Mouse (Mus musculus): ENCODE results near the gene Grik4.

Gene Grik4

DNA sequence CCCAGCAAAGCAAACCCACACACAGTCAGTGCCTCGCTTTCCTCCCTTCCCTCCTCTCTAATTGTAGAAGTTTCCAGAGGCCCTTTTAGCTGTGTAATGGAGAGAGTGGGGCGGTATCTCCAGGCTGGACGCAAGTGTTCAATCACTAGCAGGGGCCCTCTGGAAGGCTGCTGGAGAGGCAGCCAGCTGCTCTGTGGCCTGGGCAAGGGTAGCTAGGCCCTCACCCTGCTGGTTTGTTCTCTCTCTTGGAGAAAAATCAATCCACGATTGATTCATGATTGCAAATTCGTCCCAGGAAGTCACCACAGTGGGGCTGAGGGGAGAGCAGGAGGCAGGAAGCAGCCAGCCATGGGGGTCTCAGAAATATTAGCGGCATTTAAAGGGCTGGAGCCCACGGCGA lies 271.3 kb downstream of the Grik4 start:
- no peak for DNase-seq (ENCODE audit: low spot score)

DNA sequence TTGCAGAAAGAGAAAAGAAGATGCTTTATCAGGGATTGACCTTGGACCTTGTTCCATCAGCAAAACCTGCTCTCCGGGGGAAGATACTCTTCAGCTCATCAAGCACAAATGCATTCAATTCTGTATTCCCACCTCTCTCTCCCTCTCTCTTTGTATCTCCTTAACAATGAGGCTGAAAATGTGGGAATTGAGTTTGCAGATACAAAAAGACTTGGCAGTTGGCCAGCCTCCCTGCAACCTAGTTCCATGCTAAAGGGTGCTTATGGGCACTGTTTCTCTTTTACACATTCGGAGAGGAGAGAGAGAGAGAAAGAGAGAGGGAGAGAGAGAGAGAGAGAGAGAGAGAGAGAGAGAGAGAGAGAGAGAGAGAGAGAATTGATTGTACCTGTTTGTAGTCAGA lies 273.7 kb downstream of the Grik4 start:
- DNase-seq (ENCODE audit: low spot score): no peak

DNA sequence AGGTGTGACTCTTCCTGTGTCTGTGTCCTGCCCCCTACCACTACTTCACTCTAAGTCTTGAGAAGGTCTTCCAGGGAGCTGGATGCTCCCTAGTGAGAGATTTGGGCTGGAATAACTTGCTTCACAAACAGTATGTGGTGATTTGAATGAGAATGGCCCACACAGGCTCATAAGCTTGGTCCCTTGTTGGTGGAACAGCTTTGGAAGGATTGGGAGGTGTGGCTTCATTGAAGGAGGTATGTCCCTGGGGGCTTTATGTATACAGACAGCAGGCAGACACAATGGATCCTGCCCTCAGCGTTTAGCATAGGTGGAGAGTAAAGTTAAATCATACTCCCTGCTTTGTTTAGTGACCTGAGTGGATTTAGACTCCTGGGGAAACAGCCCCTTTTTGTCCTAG lies 282.8 kb downstream of the Grik4 start:
- DNase-seq (ENCODE audit: low spot score): no peak

DNA sequence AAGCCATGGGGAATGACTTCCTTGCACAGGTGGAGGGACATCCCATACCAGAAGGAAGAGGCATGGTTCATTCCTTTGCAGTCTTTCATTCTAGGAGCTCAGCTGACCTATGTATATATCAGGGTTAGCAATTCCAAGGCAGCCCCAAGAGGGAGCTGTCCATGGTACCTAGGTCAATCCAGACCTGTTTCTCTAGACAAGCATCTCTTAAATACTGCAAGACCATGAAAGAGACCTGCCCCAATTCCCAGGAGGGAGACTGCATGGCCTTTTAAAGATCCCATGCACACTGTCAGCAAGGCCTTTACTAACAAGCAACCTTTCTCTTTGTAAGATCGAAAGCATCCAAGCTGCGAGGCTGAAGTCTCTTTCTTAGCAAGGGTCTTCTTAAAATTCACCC lies 291.5 kb downstream of the Grik4 start:
- DNase-seq (ENCODE audit: low spot score): peak; percentile 10

DNA sequence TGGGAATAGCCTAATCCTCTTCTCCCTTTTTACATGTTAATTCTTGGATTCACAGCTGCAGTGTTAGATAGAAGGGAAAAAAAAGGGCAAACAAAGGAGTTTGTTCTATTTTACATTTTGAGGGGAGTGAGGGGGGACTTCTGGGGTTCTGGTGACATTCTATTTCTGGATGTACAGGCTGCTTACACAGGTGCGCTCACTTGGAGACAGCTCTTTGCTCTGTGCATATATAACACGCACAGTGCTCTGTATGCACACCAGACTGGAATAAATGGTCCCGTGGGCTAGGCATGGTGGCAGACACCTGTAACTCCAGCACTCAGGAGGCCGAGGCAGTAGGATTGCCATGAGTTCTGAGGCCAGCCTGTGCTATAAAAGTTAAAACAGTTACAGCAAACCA lies 292.0 kb downstream of the Grik4 start:
- no peak for DNase-seq (ENCODE audit: low spot score)

DNA sequence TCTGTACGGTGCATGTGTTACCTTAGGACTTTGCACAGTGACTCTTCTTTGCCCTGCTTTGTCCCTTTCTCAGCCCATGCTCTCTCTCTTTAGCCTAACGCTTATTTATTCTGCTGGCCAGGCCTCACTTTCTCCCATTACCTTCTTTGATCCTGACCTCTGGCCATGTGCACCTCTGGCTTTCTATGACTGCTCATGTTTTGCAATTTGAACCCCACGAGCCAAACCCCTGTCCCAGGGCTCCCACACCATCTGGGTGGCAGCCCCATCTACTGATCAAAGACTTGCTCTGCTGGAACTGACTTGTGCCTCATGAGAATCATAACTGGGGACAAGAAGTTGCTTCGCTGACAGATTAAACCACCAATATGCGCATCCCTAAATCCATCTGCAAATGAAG lies 294.4 kb downstream of the Grik4 start:
- DNase-seq (ENCODE audit: low spot score): no peak

DNA sequence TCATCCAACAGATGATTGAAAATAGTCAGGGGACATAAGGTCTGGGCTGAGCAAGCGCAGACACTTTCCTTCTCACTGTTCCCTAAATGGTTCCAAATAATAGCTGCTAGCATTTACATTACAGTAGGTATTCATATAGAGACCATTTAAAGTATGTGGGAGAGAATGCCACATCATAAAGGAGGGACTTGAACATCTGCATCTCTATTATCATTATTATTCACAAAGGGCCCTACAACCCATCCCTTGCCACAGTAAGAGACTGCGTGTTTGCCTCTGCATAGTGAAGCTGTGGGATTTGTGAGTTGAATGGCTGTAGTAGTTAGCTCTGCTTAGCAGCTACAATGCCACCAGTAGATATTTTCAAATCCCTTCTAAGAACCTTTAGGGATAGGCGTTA lies 296.2 kb downstream of the Grik4 start:
- DNase-seq (ENCODE audit: low spot score): no peak

DNA sequence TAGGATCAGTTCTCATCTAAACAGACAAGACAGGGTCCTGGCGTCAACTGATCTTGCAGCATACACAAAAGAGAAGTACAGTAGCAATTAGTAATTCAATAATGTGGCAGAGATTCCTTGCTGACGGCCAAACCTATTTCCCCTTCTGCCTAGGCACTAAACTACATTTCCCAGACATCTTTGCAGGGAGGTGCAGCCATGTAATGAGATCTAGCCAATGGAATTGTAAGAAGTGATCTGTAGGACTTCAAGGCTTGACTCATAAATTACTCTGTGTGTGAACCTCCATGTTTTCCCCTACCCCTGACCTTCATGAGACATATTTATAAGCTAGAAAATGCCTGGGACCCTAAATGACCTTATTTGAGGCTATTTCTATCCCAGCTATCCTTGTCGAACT lies 296.7 kb downstream of the Grik4 start:
- no peak for DNase-seq (ENCODE audit: low spot score)

DNA sequence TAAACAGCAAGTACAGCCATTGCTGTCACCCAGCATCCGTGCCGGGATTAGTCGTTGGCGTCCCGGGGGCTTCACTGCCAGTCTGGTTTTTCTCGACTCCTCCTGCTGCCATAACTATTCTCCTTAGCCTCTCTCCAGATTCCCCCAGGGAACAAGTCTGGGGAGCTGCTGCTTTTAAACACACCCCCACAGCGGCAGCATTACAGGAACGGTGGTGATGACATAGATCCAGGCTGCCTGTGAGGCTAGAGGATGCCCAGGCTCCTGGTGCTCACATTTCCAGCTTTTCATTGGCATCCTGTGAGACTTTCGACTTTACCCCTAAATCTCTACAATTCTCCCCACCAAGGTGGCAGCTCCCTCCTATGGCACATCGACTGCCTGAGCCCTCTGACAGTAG lies 297.5 kb downstream of the Grik4 start:
- no peak for DNase-seq (ENCODE audit: low spot score)

DNA sequence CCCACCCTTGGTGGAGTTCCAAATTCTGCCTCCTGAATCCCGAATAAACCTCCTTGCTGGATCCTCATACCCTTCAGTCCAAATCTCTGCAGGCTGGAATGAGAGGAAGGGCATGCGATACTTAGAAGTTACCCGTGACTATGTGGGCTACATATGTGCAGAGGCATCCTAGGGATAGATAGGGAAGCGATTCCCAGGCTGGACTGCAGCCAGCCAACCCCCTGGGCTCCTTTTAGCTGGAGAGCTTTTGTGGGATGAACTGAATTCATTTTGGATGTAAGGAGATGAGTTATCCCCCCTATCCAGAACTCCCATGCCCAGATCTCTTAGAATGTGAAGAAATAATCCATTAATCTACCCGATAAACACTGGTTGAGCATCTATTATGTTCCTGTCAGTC lies 299.1 kb downstream of the Grik4 start:
- no peak for DNase-seq (ENCODE audit: low spot score)

DNA sequence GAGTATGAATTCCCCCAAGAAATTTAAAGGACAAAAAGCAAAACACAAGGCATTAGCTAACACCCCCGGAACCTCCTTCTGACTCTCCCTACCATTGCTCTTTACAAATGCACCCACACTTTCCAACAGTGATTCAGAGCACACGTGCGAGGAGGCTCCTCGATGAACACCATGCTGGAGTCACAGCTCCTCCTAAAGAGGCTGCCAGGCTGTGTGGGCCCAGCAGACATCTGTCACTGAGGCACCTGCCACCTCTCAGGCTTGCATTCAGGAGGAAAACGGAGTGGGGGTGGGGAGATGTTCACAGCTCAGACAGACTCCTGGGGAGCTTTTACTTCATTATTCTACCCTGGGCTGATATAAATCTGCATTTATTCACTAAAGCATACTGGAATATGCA lies 301.5 kb downstream of the Grik4 start:
- no peak for DNase-seq (ENCODE audit: low spot score)

DNA sequence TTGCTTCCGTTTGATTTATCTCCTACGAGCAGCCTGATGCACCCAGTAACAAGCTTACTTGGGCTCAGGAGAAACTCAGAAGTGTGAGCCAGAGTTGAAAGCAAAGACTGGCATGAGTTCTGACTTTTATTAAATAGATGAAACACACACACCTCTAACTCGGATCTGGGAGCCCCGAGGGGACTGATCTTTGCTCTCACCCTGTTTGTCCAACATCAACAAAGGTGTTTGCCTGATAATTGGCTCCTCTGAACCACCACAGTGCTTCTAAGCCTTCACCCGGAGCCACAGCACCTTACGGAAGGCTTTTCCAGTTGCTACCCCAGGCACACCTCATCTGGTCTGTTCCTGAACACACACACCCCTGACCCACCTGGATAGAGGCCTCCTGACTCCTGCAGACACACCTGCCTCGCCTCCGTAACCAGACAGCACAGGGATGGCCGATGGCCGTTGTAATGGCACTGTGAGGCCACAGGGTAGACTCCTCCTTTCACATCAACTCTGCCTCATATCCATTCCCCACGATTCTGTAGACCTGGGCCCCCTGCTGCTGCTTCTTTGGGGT lies 302.7 kb downstream of the Grik4 start:
- DNase-seq (ENCODE audit: low spot score): no peak

DNA sequence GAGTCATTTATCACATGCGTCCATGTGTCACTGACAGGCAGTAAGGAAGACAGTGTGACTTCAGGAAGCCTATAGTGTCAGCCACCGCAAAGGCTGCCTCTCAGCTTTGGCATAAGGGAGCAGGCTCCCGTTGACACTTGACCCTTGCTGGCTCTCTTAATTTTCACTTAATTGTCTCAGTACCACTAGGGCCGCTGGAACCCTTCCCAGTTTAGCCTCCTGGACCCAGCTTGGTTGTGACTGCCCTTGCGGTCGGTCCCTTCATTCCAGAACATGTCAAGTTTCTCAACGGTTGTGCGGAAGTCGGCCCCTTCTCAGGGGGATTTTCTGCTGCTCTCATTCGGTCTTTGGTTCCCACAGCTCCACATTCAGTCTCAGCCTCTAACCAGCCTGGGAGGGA lies 307.8 kb downstream of the Grik4 start:
- no peak for DNase-seq (ENCODE audit: low spot score)

DNA sequence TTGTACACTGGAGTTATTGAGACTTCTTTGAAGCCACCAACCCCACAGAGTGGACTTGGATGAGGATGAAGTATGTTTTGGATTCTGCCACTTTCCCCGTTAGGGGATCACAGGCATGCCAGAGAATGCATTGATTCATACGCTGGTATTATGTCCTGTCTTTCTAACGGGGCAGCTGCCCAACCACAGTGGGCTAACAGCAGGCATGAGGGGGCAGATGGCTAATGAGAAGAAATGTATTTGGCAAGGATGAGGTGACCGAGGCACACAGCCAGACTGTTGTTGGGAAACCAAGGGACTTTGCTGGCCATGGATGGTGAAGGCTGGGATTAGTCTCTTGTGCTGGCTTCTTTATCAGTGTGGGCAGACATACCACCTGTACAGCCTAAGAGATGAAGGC lies 312.8 kb downstream of the Grik4 start:
- DNase-seq (ENCODE audit: low spot score): no peak

DNA sequence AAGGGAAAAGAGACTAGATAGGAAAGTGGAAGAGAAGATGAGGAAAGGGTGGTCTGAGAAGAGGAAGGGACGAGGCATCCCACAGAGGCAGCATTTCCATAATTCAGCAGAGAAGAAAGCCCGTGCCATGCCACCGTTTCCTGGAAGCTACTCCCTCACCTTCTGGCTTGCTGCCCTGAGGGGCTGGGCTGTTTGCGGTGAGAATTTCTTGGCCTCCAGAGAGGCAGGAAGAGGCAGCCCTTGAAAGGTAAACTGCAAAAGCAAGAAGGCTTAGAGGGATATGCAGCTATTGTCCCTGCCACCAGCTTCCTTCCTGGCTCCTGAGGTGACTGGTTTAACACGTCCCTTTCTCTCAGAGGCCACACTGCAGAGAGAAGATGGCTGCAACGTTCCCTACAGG lies 316.7 kb downstream of the Grik4 start:
- no peak for DNase-seq (ENCODE audit: low spot score)

DNA sequence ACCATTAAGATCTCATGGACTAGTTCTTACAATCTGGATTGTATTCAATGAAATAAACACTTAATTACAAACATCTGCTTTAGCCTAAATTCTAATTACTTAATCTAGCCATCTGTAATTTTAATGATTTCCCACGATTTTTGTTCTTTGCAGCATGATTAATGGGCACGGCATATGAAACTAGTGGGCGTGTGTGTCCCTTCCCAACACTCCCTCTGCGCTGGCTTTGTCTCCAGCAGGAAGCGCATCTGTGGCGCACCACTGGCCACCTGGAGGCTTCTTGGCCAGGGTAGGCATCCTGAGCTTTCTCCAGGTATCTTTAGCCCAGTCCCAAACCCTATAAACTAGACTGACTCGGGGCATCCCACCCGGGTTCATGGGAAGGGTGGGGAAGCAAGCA lies 317.1 kb downstream of the Grik4 start:
- no peak for DNase-seq (ENCODE audit: low spot score)

DNA sequence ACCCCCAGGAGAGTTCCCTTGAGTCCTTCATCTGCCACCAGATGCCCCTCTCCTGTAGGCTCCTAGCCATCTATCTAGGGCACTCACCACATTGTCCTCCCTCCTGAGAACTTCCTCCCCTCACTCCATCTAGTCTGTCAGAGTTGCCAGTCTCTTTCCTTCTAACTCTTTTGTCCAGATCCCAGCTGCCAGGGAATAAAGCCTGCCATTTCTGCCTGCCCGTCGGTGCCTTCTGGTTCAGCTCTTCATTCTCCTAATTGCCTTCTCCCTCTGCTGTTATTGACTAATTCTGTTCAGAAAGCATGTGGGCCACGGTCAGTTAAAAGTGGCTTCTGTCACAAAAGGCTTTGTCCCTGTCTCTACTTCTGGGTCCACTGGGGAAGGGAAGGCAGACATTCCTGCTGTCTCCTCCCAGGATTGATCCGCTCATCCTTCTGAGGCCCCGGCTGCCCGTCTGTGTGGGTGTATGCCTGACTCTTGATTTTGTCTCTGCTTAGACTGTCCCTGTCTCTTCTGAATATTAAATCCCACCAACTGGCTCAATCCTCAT lies 318.0 kb downstream of the Grik4 start:
- no peak for DNase-seq (ENCODE audit: low spot score)

DNA sequence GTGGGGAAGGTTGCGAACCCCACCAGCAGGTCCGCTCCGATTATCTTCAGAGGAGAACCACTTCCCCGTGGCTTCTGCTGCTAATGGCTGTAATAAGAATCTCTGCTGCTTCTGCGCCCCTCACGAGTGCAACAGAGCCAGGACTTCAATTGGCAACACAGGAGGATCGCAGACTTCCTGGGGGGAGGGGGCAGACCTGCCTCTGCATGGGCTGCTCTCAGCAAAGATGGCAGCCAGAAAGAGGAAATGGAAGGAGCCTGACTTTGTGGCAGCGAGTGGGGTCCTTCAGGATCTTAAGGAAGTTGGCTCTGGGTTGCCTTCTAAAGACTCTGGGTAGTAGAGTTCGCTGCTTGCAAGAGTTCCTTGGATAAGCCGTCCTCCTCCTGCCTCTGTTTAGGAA lies 329.9 kb downstream of the Grik4 start:
- DNase-seq (ENCODE audit: low spot score): no peak

DNA sequence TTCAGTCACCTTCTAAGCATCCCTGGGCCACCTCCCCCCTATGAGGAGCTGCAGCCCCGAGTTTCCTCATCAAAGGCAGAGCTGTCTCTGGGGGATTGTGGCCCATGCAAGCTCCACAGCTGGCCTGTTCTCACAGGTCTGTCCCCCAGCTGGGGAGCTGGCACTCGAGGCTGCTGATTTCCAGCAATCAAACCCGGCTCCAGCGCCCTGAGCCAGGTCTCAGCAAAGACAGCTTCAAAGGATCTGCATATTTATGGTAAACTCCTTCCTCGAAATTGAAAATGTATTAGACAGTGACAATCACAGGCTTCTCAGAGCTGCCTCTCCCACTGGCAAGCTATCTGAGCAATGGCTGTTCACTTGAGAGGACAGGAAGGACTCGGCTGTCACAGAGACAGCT lies 330.5 kb downstream of the Grik4 start:
- no peak for DNase-seq (ENCODE audit: low spot score)

DNA sequence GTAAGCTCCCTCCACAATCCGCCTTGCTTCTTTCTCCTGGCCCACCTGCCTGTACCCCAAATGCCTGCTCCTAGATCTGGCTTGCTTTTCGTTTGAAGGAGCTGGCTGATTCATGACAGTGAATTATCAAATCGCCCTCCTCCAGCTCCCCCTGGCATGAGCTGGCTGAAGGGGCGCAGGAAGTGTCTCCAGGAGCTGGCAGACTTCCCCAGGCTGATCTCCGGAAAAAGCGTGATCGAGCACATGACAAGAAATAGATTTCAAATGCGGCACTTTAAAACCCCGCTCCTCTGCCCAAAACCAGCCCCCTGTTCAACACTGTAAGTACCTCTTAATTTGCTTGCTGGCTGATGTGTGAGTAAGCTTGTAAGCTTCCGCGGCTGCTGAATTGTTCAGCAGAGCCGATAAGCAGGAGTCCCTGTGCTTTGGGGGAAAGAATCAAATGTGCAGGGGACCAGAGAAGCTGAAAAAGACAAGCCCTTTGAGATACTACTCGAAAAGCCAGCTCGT lies 331.8 kb downstream of the Grik4 start:
- no peak for DNase-seq (ENCODE audit: low spot score)

DNA sequence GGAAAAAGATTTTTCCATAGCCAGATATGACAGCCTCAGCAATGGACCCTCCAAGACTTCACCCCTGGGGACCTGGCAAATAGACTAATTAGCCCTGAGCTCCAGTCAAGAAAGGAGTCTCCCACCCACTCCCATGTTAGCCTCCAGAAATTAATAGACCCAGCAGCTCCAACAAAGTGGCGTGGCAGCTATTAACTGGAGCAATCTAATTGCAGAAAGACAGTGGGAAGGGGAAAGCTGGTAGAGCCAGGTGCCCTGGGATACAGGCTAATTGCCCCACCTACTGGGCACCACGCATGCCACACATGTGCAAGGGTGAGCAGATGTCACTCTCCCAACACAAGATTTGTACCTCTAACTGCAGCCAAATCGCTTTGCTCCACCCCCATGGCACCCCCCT lies 342.8 kb downstream of the Grik4 start:
- no peak for DNase-seq (ENCODE audit: low spot score)

DNA sequence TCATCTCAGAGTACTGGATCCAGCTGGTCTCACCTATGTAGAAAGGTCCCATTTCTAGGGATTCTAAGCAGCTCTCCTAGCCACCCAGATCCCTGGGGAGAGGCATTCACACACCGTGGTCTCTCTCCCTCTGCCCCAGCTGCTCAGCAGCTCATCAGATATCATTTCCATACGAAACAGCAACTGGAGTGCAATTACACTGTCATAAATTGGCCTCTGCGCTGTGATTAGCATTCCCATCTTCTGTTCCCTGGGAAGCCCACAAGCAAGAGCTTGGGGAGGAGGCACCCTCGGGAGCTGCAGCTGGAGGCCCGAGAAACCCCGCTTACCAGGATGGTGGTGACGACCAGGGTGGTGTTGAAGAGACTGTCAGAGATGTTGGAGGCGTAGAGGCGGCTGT lies 346.8 kb downstream of the Grik4 start:
- DNase-seq (ENCODE audit: low spot score): no peak

DNA sequence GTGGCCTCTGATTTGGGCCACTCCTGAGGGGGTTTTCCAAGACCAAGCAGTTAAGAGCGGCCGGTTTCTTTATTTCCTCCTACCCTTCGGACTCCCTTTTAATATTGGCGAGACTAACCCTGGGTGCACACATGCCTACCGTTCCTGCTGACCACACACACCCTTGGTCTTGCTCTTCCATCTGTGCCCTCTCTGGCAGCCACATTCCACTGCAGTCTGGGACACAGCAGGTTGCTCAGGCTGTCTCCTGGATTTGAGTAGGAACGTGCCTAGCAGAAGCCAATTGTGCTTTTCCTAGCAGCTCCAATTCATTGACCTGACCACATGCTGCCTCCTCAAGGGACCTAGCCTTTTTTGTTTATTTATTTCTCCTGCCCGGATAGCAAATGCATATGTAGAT lies 365.8 kb downstream of the Grik4 start:
- DNase-seq (ENCODE audit: low spot score): no peak

DNA sequence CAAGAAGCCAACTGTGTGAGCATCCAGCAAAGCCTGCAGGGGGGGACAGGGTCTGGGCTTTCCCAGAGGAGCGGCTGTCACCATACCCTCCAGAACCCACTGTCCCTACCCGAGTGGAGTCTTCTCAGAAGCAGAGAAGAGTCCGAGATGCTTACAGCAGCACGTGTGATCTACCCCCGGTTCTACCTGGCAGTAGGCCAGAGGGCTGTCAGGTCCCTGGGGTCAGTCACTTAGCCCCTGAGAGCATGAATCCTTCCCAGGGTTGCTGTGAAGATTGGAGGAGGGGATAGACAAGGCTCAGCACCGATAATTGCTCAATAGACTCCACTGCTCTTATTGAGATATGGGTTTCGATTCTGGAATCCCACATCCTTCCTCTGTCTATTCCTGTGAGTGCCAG lies 366.2 kb downstream of the Grik4 start:
- DNase-seq (ENCODE audit: low spot score): no peak
